Mouse (Mus musculus) lung, postnatal 36 days (tissue): ENCODE results near the gene Bud23.
A peak's percentile ranks its signal among the peaks of the same experiment; 100 is the strongest.

Source experiments
- DNase-seq: peaks from one replicate; pipeline ENCODE4 v3.0.0; 2022; ENCODE audit warnings: mixed read lengths

Gene Bud23

GRCm38 (mm10) chr5:135016224-135016759 is 48.5 kb downstream of the Bud23 start:
- DNase-seq, result no peak

- DNase-seq, result peak; percentile 91
Observed at GRCm38 (mm10) chr5:135015497-135015896, 49.3 kb downstream of the Bud23 start.

- DNase-seq, result peak; percentile 89
Observed at GRCm38 (mm10) chr5:135012671-135013441, 51.9 kb downstream of the Bud23 start.

- DNase-seq, result no peak
Observed at GRCm38 (mm10) chr5:135011809-135012613, 52.7 kb downstream of the Bud23 start.

- no peak for DNase-seq
Observed at GRCm38 (mm10) chr5:135010841-135011743, 53.7 kb downstream of the Bud23 start.

- DNase-seq, result no peak
Observed at GRCm38 (mm10) chr5:135010320-135010709, 54.4 kb downstream of the Bud23 start.

- peak; percentile 94 for DNase-seq
Observed at GRCm38 (mm10) chr5:135009590-135010319, 55.0 kb downstream of the Bud23 start.

GRCm38 (mm10) chr5:135008671-135009589 is 55.8 kb downstream of the Bud23 start, which contains the start of gene Abhd11:
TSS of gene Abhd11 (plus strand) at chr5:135009152.
- DNase-seq, result peak; percentile 100

GRCm38 (mm10) chr5:135007802-135008571 is 56.8 kb downstream of the Bud23 start:
- peak; percentile 85 for DNase-seq
